Mouse (Mus musculus) WW6 (cell line): ENCODE data around the gene Krtap5-4.
"Not testable (repeated sequence)": the region's sequence is repeated elsewhere in the genome, so short reads cannot be mapped to it uniquely, and the experiment has no call there.

Source experiments
- DNase-seq: peaks from one replicate; pipeline ENCODE4 v3.0.0-alpha.2; 2013; ENCODE audit warnings: low read depth, low spot score

Krtap5-4 gene

GRCm38 (mm10) chr7:142321637-142322306 is 18.4 kb downstream of the Krtap5-4 start:
- not testable (repeated sequence) for DNase-seq

GRCm38 (mm10) chr7:142322641-142323040 is 19.3 kb downstream of the Krtap5-4 start:
- no peak for DNase-seq

DNA sequence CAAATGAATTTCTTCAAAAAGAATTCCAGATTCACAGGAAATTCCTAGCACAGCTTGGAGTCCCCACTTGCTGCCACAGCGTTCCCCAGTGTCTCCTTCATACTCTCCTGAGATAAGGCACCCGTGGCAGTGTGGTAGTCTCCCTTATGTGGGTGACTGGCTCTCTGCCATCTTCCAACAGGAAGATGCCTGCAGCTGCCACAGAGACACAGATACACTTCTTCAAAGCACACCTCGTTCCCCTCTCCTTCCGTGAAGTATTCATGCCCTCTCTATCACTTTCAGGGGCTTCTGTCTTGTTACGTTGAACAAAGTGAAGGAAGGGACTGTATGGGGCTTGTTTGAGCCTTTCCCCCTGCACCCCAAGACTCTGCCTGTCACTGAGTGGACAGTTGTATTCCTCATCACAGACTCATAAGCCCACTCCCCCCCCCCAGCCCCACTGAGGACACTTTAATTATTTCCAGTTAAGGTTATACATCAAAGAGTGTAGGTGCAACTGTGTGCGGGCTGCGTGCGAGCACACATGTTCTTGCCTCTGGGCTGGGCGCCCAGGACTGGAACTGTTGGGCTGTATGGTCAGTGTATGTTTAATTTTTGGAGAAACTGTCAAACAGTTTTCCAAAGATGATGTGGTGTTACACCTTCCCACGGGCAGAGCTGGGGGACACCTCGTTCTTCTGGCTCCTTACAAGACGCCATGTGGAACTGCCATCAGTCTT is 20.2 kb downstream of the Krtap5-4 start:
- DNase-seq: no peak

DNA sequence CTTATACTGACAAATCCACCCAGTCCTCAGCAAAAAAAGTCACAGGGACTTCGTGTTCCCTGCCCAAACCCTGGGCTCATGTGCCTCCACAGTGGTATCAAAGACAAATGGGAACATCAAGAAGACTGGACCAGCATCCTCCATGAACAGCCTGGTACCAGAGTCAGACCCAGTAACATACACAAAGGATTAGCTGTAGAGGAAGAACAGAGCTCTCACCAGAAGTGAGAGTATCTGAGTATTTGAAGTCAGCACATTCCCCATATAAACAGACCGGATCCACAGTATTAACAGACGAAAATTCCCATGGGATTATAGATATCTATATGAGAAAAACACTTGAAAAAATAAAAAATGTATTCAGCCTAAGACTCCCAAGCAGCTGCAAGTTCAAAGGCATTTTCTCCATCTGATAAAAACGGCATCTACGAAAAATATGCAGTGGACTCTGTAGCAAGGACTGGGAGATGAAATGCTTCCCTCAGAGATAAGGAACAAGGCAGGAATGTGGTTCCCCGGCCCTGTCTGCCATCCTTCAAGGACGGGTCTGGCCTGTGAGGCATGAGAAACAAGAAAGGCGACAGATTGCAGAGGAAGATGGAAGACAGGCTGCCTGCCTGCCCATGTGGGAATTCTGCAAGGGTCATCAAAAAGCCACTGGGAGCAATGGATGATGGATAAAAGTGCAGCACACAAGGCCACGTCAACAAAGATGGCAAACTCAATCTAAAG is 23.5 kb downstream of the Krtap5-4 start:
- DNase-seq: no peak

DNA sequence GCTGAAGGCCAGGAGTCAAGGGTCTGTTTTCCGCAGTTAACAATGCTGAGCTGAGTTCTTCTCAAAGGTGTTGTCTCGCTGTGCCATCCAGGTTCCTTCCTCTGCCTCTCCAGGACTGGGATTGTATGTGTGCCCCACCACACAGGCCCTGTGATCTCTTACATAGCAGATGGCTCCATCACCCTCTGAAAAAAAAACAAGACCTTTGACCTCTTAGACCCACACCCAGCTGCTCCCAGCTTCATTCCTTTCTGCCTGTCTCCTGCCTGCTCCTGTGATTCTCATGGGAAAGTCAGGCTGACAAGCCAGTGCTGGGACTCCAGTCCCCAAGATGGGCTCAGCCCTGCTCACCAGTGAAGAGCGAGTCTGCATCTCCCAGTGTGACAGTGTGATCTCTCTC is 25.2 kb downstream of the Krtap5-4 start:
- no peak for DNase-seq

GRCm38 (mm10) chr7:142330271-142330724 is 26.9 kb downstream of the Krtap5-4 start:
- DNase-seq: no peak

- DNase-seq: no peak
These were observed 27.9 kb downstream of the Krtap5-4 start for GRCm38 (mm10) chr7:142331281-142331680.

DNA sequence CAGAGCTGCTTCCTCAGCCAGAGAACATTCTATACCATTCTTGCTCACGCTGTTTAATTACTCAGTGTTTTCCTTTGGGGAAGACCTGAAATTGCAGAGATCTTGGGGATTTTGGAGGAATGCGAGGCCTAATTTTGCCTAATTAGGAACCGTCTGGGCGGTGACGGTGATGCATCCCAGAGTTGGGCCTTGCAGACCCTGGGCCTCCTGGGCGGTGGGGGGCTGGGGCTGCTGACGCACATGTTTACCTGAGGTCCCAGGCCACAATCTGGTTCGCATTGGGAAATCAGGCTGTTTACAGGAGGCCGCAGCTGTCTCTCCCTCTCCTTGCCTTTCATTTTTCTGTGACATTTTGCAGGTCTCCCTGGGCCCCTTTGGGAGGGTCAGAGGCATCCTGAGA is 29.4 kb downstream of the Krtap5-4 start:
- DNase-seq: not testable (repeated sequence)

- peak; percentile 33 for DNase-seq
These were observed 30.9 kb downstream of the Krtap5-4 start for GRCm38 (mm10) chr7:142334246-142334645.

- no peak for DNase-seq
These were observed 31.8 kb downstream of the Krtap5-4 start for GRCm38 (mm10) chr7:142335151-142335550.

DNA sequence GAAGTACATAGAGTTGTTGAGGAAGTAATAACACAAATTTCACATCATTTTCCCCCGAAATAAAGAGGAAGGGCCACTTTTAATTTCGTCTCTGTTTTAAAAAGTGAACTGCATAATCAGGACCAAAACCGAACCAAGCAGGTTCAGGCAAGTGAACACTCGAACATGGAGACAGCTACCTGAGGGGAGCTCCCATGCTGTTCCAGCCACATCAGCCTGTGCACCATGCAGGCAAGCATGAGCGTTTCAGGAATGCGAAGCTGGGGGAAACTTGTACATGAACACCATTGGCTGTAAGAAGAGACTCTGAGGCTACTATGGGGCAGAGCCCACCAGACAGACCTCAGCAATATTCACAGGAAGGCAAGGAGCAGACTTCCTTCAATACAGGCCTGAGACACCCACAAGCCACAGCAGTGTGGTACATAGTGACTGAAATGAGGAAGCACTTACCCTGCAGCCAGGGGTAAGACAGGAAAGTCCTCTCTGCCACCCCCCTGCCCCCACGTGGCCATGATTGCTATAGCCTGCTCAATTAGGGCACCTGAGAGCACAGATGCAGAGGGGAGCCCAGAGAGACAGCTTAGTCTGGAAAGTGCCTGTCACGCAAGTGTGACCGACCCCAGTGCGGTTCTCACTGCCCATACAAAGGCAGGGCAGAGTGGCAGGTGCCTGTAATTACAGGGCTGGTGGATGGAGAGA is 37.1 kb downstream of the Krtap5-4 start:
- no peak for DNase-seq

- DNase-seq: no peak
These were observed 38.4 kb downstream of the Krtap5-4 start for GRCm38 (mm10) chr7:142341564-142342246.

- no peak for DNase-seq
These were observed 38.9 kb downstream of the Krtap5-4 start for GRCm38 (mm10) chr7:142342247-142342640.

GRCm38 (mm10) chr7:142347542-142347941 is 44.2 kb downstream of the Krtap5-4 start:
- no peak for DNase-seq

GRCm38 (mm10) chr7:142349308-142349961 is 46.1 kb downstream of the Krtap5-4 start:
- no peak for DNase-seq

DNA sequence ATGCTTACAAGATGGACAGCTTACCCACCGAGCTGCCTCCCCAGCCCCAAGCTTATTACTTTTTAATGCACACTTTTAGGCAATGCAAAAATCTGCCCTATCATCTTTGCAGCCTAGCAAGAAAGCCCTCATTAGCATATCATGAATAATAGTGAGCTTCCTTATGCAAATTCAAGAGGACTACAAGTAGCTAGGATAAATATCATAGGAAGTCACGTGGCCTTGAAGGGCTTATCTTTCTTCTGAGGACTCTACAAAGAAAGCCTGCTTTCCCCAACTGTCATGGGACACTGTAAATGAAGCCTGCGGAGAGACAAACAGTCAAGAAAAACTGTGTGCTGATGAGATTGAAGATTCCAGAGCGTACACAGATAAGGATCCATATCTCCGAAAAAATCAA is 48.2 kb downstream of the Krtap5-4 start:
- no peak for DNase-seq

- no peak for DNase-seq
These were observed 50.5 kb downstream of the Krtap5-4 start for GRCm38 (mm10) chr7:142353854-142354253.
